Mouse (Mus musculus) MEL (cell line): ENCODE results near the gene Zic1. TPM values are rescaled to one million over a fixed set of nuclear protein-coding genes. Genes with fewer than 3 reads are reported as not detected.

Experiments
- DNase-seq: peaks from one replicate; pipeline ENCODE4 v3.0.0; 2011; ENCODE audit warnings: low read depth, low spot score
- H3K27ac ChIP-seq: 2 replicates; pipeline ENCODE4 v1.5.1; 2012; ENCODE audit warnings: low read depth, mild to moderate bottlenecking, control low read depth, low read length, moderate library complexity; ENCODE audit not compliant: control insufficient read depth
- H3K27me3 ChIP-seq, 2 experiments: fragments of 150-350 bp in 1 of 2; sonication (generic) in 1 of 2; 2 replicates each; pipeline ENCODE4 v1.6.1; 2012; ENCODE audit warnings: low read length in 2 of 2, mild to moderate bottlenecking in 2 of 2, improper control_type of control experiment in 1 of 2, moderate library complexity in 1 of 2; ENCODE audit not compliant: insufficient read depth in 2 of 2, control insufficient read depth in 1 of 2
- H3K36me3 ChIP-seq, 2 experiments: 2 replicates each; pipeline ENCODE4 v1.6.1; 2012 to 2014; ENCODE audit warnings: low read length in 2 of 2, improper control_type of control experiment in 1 of 2, inconsistent platforms in 1 of 2, mild to moderate bottlenecking in 1 of 2; ENCODE audit not compliant: insufficient read depth in 2 of 2, control insufficient read depth in 1 of 2
- H3K4me1 ChIP-seq, 2 experiments: fragments of 150-350 bp in 1 of 2; sonication (generic) in 1 of 2; 2 replicates each; pipeline ENCODE4 v1.6.1; 2012; ENCODE audit warnings: low read length in 2 of 2, improper control_type of control experiment in 1 of 2, mild to moderate bottlenecking in 1 of 2; ENCODE audit not compliant: insufficient read depth in 2 of 2, control insufficient read depth in 1 of 2
- H3K4me3 ChIP-seq, 2 experiments: fragments of 150-350 bp in 1 of 2; sonication (generic) in 1 of 2; 2 replicates each; pipeline ENCODE4 v1.5.1; 2012; ENCODE audit warnings: low read depth in 2 of 2, low read length in 2 of 2, mild to moderate bottlenecking in 2 of 2, moderate library complexity in 2 of 2, control low read depth in 1 of 2, improper control_type of control experiment in 1 of 2; ENCODE audit not compliant: control insufficient read depth in 1 of 2, insufficient read depth in 1 of 2
- H3K79me2 ChIP-seq: 2 replicates; pipeline ENCODE4 v1.6.1; 2012; ENCODE audit warnings: mild to moderate bottlenecking, low read length, moderate library complexity; ENCODE audit not compliant: control insufficient read depth, poor library complexity, insufficient read depth
- H3K9ac ChIP-seq: 2 replicates; pipeline ENCODE4 v1.6.1; 2012; ENCODE audit warnings: low read depth, mild to moderate bottlenecking, control low read depth, low read length, moderate library complexity; ENCODE audit not compliant: control insufficient read depth, poor library complexity, severe bottlenecking
- H3K9me3 ChIP-seq: fragments of 150-350 bp; sonication (generic); replicated peaks from 2 replicates; pipeline ENCODE4 v1.6.1; 2012; ENCODE audit warnings: mild to moderate bottlenecking, low read length, improper control_type of control experiment, moderate library complexity; ENCODE audit not compliant: insufficient read depth
- BHLHE40 ChIP-seq: IDR thresholded peaks from 2 replicates; pipeline ENCODE4 v1.6.1; 2012; ENCODE audit warnings: low read depth, mild to moderate bottlenecking, inconsistent platforms, low read length, improper control_type of control experiment, borderline replicate concordance
- CHD1 ChIP-seq: IDR thresholded peaks from 2 replicates; pipeline ENCODE4 v1.6.1; 2012; ENCODE audit warnings: low read depth, mild to moderate bottlenecking, inconsistent platforms, low read length, improper control_type of control experiment
- CHD2 ChIP-seq: IDR thresholded peaks from 2 replicates; pipeline ENCODE4 v1.6.1; 2011; ENCODE audit warnings: low read length, improper control_type of control experiment
- E2F4 ChIP-seq: IDR thresholded peaks from 2 replicates; pipeline ENCODE4 v1.6.1; 2011; ENCODE audit warnings: low read depth, low read length, improper control_type of control experiment, borderline replicate concordance
- ELF1 ChIP-seq: IDR thresholded peaks from 2 replicates; pipeline ENCODE4 v1.6.1; 2014; ENCODE audit warnings: low read depth, mild to moderate bottlenecking, inconsistent platforms, low read length, improper control_type of control experiment, moderate library complexity
- ETS1 ChIP-seq: IDR thresholded peaks from 2 replicates; pipeline ENCODE4 v1.6.1; 2012; ENCODE audit warnings: low read depth, mild to moderate bottlenecking, inconsistent platforms, low read length, improper control_type of control experiment, moderate library complexity
- GABPA ChIP-seq: IDR thresholded peaks from 2 replicates; pipeline ENCODE4 v1.6.1; 2012; ENCODE audit warnings: low read depth, mild to moderate bottlenecking, inconsistent platforms, low read length, improper control_type of control experiment, moderate library complexity
- KAT2A ChIP-seq: conservative IDR thresholded peaks from 2 replicates; pipeline ENCODE4 v1.6.1; 2012; ENCODE audit warnings: low read depth, low read length, improper control_type of control experiment, inconsistent platforms
- MAFK ChIP-seq: IDR thresholded peaks from 2 replicates; pipeline ENCODE4 v1.6.1; 2011; ENCODE audit warnings: low read depth, mild to moderate bottlenecking, low read length, improper control_type of control experiment, borderline replicate concordance
- MAZ ChIP-seq: IDR thresholded peaks from 2 replicates; pipeline ENCODE4 v1.6.1; 2012; ENCODE audit warnings: low read depth, mild to moderate bottlenecking, inconsistent platforms, low read length, improper control_type of control experiment
- MYC ChIP-seq: IDR thresholded peaks from 2 replicates; pipeline ENCODE4 v1.6.1; 2011; ENCODE audit warnings: low read depth, mild to moderate bottlenecking, low read length, improper control_type of control experiment, moderate library complexity
- NRF1 ChIP-seq: IDR thresholded peaks from 2 replicates; pipeline ENCODE4 v1.6.1; 2014; ENCODE audit warnings: low read depth, mild to moderate bottlenecking, inconsistent platforms, low read length, improper control_type of control experiment, moderate library complexity; ENCODE audit not compliant: poor library complexity, insufficient read depth, severe bottlenecking
- POLR2AphosphoS2 ChIP-seq: IDR thresholded peaks from 2 replicates; pipeline ENCODE4 v1.6.1; 2011; ENCODE audit warnings: low read length, improper control_type of control experiment
- RAD21 ChIP-seq: IDR thresholded peaks from 2 replicates; pipeline ENCODE4 v1.6.1; 2011; ENCODE audit warnings: mild to moderate bottlenecking, low read depth, low read length, improper control_type of control experiment
- RCOR1 ChIP-seq: IDR thresholded peaks from 2 replicates; pipeline ENCODE4 v1.6.1; 2012; ENCODE audit warnings: low read depth, mild to moderate bottlenecking, inconsistent platforms, low read length, improper control_type of control experiment
- SIN3A ChIP-seq: IDR thresholded peaks from 2 replicates; pipeline ENCODE4 v1.6.1; 2012; ENCODE audit warnings: low read length, improper control_type of control experiment, inconsistent platforms
- SMC3 ChIP-seq: IDR thresholded peaks from 2 replicates; pipeline ENCODE4 v1.6.1; 2011; ENCODE audit warnings: low read depth, low read length, improper control_type of control experiment
- TAL1 ChIP-seq: IDR thresholded peaks from 2 replicates; pipeline ENCODE4 v1.6.1; 2012; ENCODE audit warnings: mild to moderate bottlenecking, inconsistent platforms, low read length, moderate library complexity, mixed read lengths
- USF1 ChIP-seq: IDR thresholded peaks from 2 replicates; pipeline ENCODE4 v1.6.1; 2014; ENCODE audit warnings: low read depth, mild to moderate bottlenecking, inconsistent platforms, low read length, improper control_type of control experiment, moderate library complexity
- ZC3H11A ChIP-seq: IDR thresholded peaks from 2 replicates; pipeline ENCODE4 v1.6.1; 2012; ENCODE audit warnings: low read depth, mild to moderate bottlenecking, inconsistent platforms, low read length, improper control_type of control experiment
- ZKSCAN1 ChIP-seq: IDR thresholded peaks from 2 replicates; pipeline ENCODE4 v1.6.1; 2012; ENCODE audit warnings: low read depth, mild to moderate bottlenecking, inconsistent platforms, low read length, improper control_type of control experiment, moderate library complexity
- ZMIZ1 ChIP-seq: IDR thresholded peaks from 2 replicates; pipeline ENCODE4 v1.6.1; 2012; ENCODE audit warnings: low read depth, mild to moderate bottlenecking, inconsistent platforms, low read length, improper control_type of control experiment, moderate library complexity
- ZNF384 ChIP-seq: IDR thresholded peaks from 2 replicates; pipeline ENCODE4 v1.6.1; 2012; ENCODE audit warnings: low read depth, mild to moderate bottlenecking, inconsistent platforms, low read length, improper control_type of control experiment
- polyA plus RNA-seq, 2 experiments: library from polyadenylated mRNA; stranded (reverse) in 1 of 2; unstranded in 1 of 2; fragments of >175 nt in 1 of 2; fragments of >200 nt in 1 of 2; gene quantifications; 2 replicates each; pipeline versions ENCODE4 v1.2.1 to v1.2.4; 2012; ENCODE audit warnings: low replicate concordance in 2 of 2, low read depth in 1 of 2; ENCODE audit not compliant: insufficient read length in 2 of 2, insufficient read depth in 1 of 2, missing spikeins in 1 of 2
- total RNA-seq: library from RNA; depleted of rRNA; stranded (reverse); fragments of 300-350 nt; gene quantifications from 2 replicates; pipeline ENCODE4 v1.2.3, GENCODE M21; 2012

Zic1 gene
- total and polyA plus RNA-seq, 3 experiments: not detected

DNA sequence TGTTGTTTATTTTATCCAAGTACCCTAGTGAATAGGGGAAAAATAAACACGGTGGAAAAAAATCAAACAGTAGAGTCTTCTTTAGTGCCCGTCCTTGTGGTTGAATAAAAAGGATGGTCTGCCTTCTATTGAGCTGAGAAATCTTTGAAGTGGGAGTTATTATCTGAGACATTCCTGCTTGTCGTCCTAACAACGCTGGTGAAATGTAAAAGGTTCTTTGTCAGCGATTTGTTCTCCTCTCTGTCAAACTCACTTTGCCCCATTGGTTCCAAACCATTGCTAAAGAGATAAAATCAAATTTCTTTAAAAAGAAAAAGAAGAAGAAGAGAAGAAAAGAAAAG lies 22.1 kb upstream of the Zic1 start:
- H3K9ac ChIP-seq: no peak overlapping the region
- no peak for TF ChIP-seq POLR2AphosphoS2
- TF ChIP-seq USF1: no peak
- TF ChIP-seq ZKSCAN1: no peak
- TF ChIP-seq ZNF384: no peak
- no peak for TF ChIP-seq KAT2A
- no peak for TF ChIP-seq ZC3H11A
- TF ChIP-seq, all 39 proteins: peak for 0
- Histone ChIP-seq H3K9me3 (no peaks in the 10 kb centered on the region), H3K36me3 (no peaks in the 10 kb centered on the region), H3K79me2 (no peaks in the 10 kb centered on the region), H3K4me1 (no peaks in the 10 kb centered on the region), H3K4me3 (no peak overlapping the region), H3K27ac (no peak overlapping the region), H3K27me3 (no peaks in the 10 kb centered on the region)
- DNase-seq: no peak

DNA sequence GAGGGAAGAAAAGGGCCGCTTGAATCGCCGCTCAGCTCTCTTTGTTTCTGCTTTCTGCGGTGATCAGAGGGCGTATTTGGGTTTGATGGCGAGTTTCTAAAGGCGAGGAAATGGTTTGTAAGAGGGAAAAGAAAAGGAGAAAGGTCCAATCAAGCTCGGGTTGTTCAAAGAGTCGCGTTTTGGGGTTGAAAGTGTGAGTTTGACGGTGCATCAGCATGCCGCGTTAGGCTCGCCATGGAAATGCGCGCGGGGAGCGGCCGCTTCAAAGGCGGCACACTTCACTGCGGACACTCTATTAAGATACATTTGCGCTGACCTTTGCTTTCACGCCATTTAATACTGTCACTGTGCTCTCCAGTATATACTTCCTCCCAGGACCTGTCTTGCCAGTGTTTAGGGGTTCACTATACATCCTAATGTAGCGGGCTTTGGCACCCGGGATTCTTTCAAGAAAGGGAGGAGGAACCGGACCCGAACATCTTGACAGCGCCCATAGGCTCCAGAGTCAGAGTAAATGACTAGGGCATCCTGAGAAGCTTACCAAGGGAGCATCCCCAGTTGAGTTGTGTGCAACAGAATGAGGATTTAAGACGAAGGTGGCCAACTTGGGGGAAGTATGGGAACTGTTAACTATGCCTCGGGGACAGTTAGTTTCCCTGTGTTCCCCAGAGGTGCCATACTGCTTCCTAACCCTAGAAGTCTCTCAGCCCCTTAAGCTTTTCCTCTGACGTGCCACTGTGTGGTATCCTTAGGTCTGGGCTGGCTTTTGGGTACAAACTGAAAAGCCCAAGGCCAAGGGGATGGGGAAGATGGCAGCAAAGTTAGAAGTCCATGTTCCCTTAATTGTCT lies 21.5 kb upstream of the Zic1 start:
- Histone ChIP-seq H3K27me3 (no peaks in the 10 kb centered on the region), H3K9me3 (no peaks in the 10 kb centered on the region), H3K79me2 (no peaks in the 10 kb centered on the region), H3K36me3 (no peaks in the 10 kb centered on the region), H3K4me3 (no peak overlapping the region), H3K9ac (no peak overlapping the region), H3K27ac (no peak overlapping the region), H3K4me1 (no peaks in the 10 kb centered on the region)
- no peak for DNase-seq
- TF ChIP-seq MAZ (no peak), GABPA (no peak), E2F4 (no peak), CHD2 (no peak), ELF1 (no peak), ZMIZ1 (no peak), ZNF384 (no peak), RCOR1 (no peak), SMC3 (no peak), RAD21 (no peak), CHD1 (no peak), MAFK (no peak), TAL1 (no peak), USF1 (no peak), NRF1 (no peak), ETS1 (no peak), MYC (no peak), BHLHE40 (no peak), SIN3A (no peak), KAT2A (no peak)
